ENCODE assay signal across 10 mouse cellular contexts in genomic region chr7:103806856-103807255, GRCm38 (mm10). TPM values are rescaled to one million over a fixed set of nuclear protein-coding genes. Genes with fewer than 3 reads are reported as not detected.
A peak's percentile ranks its signal among the peaks of the same experiment; 100 is the strongest.
DNase-seq lines count a peak whose midpoint lies in the region.
"Had no signal": no experiment of that assay in that cellular context is flagged by ENCODE, and none has a peak within 500 bp of the region (broad histone marks: within the 10 kb centered on the region; RNA-seq: fewer than 3 reads in every experiment).

No protein-coding gene starts in this region.

- no peaks in the 10 kb centered on the region for H3K27me3 ChIP-seq in heart, embryonic 10.5 days (ENCODE audit: insufficient read depth, poor library complexity, severe bottlenecking)
- H3K27me3 ChIP-seq: embryonic facial prominence, embryonic 12.5 days; limb, embryonic 13.5 days had no signal

- no peak overlapping the region for H3K4me3 ChIP-seq in heart, embryonic 10.5 days
- H3K4me3 ChIP-seq: embryonic facial prominence, embryonic 12.5 days; limb, embryonic 13.5 days had no signal

- H3K4me1 ChIP-seq in heart, embryonic 10.5 days, result no peaks in the 10 kb centered on the region
- H3K4me1 ChIP-seq: embryonic facial prominence, embryonic 12.5 days; limb, embryonic 13.5 days had no signal

- 70% methylated on average over 1 of the region's 1 CpGs for WGBS in heart, embryonic 10.5 days

- no peaks in the 10 kb centered on the region for H3K9me3 ChIP-seq in heart, embryonic 10.5 days
- H3K9me3 ChIP-seq: embryonic facial prominence, embryonic 12.5 days; limb, embryonic 13.5 days had no signal

- intact Hi-C loops in heart, postnatal 10 days (cut with DNase I), result no loop called here
- intact Hi-C loops in left cerebral cortex, postnatal 36 days (cut with DNase I), result no loop called here

- H3K36me3 ChIP-seq in heart, embryonic 10.5 days, result no peaks in the 10 kb centered on the region
- H3K36me3 ChIP-seq: embryonic facial prominence, embryonic 12.5 days; limb, embryonic 13.5 days had no signal

- H3K27ac ChIP-seq in heart, embryonic 10.5 days, result no peak overlapping the region
- H3K27ac ChIP-seq: embryonic facial prominence, embryonic 12.5 days; limb, embryonic 13.5 days had no signal

- DNase-seq in heart, postnatal 10 days, result peak; percentile 2 to 35
- DNase-seq in heart, embryonic 10.5 days (ENCODE audit: low spot score), result no peak
- DNase-seq in right cerebral cortex, postnatal 10 days (ENCODE audit: low spot score in 2 of 2), result peak; percentile 19 to 25
- no peak for DNase-seq in right cerebral cortex, postnatal 36 days (ENCODE audit: low spot score in 2 of 2)
- peak; percentile 58 for DNase-seq in brain, adult 2 months (ENCODE audit: low read depth, low spot score)
- peak; percentile 5 for DNase-seq in left cerebral cortex, postnatal 36 days (ENCODE audit: low spot score in 2 of 2)
- peak; percentile 3 for DNase-seq in thymus, postnatal 25 days
- DNase-seq in spleen, adult 18-20 months, result no peak

RNA-seq across cellular contexts. Expression of gene Hbb-bt, which starts 6.9 kb away (rescaled TPM):
- 1,000 to 10,000 TPM in 1 of 2 experiments, 100 to 1,000 TPM in 1; 560 to 1,219 TPM for total RNA-seq in heart, postnatal 10 days (2021)
- polyA plus RNA-seq in heart, embryonic 10.5 days (2016; fragmentation: Nextera tagmentation; extraction: Ambion mirVana), result 442 and 979 TPM in 2 replicates
- total RNA-seq in left cerebral cortex, postnatal 36 days (2021), result 10 to 100 TPM; 49.8 to 50.7 TPM

RNA-seq across cellular contexts. Expression of gene Olfr67, which starts 15.2 kb away (rescaled TPM):
- not detected for total RNA-seq in heart, postnatal 10 days (2021)
- not detected in 2 replicates for polyA plus RNA-seq in heart, embryonic 10.5 days (2016; fragmentation: Nextera tagmentation; extraction: Ambion mirVana)
- not detected for total RNA-seq in left cerebral cortex, postnatal 36 days (2021)
- polyA plus RNA-seq: embryonic facial prominence, embryonic 12.5 days; limb, embryonic 13.5 days had no signal

RNA-seq across cellular contexts. Expression of gene Hbb-bs, which starts 21.0 kb away (rescaled TPM):
- 1,000 to 10,000 TPM; 4,406 to 9,811 TPM for total RNA-seq in heart, postnatal 10 days (2021)
- 173 and 274 TPM in 2 replicates for polyA plus RNA-seq in heart, embryonic 10.5 days (2016; fragmentation: Nextera tagmentation; extraction: Ambion mirVana)
- 100 to 1,000 TPM; 365 to 420 TPM for total RNA-seq in left cerebral cortex, postnatal 36 days (2021)

RNA-seq across cellular contexts. Expression of gene Olfr68, which starts 27.4 kb away (rescaled TPM):
- total RNA-seq in heart, postnatal 10 days (2021), result not detected
- not detected in 2 replicates for polyA plus RNA-seq in heart, embryonic 10.5 days (2016; fragmentation: Nextera tagmentation; extraction: Ambion mirVana)
- total RNA-seq in left cerebral cortex, postnatal 36 days (2021), result not detected
- polyA plus RNA-seq: embryonic facial prominence, embryonic 12.5 days; limb, embryonic 13.5 days had no signal

RNA-seq across cellular contexts. Expression of gene Hbb-bh2, which starts 33.5 kb away (rescaled TPM):
- total RNA-seq in heart, postnatal 10 days (2021), result not detected
- 0.28 and 1.2 TPM in 2 replicates for polyA plus RNA-seq in heart, embryonic 10.5 days (2016; fragmentation: Nextera tagmentation; extraction: Ambion mirVana)
- total RNA-seq in left cerebral cortex, postnatal 36 days (2021), result not detected
- polyA plus RNA-seq: limb, embryonic 13.5 days had no signal

Comparison
In these comparisons a context has a peak if more than half of its experiments do, and no peak if none do; other contexts are left out.
1. DNase-seq: peak in heart, postnatal 10 days (2 of 2), right cerebral cortex, postnatal 10 days (2 of 2), brain, adult 2 months (single experiment), left cerebral cortex, postnatal 36 days (2 of 2) and thymus, postnatal 25 days (single experiment); none in heart, embryonic 10.5 days (single experiment), right cerebral cortex, postnatal 36 days (0 of 2) and spleen, adult 18-20 months (0 of 2).
2. RNA of gene Hbb-bt, which starts 6.9 kb away (total RNA-seq): 560 to 1,219 TPM in heart, postnatal 10 days; 49.8 to 50.7 TPM in left cerebral cortex, postnatal 36 days; every median in the first group is over 10 times any median in the second.
3. RNA of gene Hbb-bs, which starts 21.0 kb away (total RNA-seq): 4,406 to 9,811 TPM in heart, postnatal 10 days; 365 to 420 TPM in left cerebral cortex, postnatal 36 days; every median in the first group is over 10 times any median in the second.